Mouse (Mus musculus) bone marrow macrophage, adult 2 months (primary cell): Measurements from ENCODE around the gene Dvl1. TPM values are rescaled to one million over a fixed set of nuclear protein-coding genes. Genes with fewer than 3 reads are reported as not detected.

Source experiments
- H3K27ac ChIP-seq: 2 replicates; pipeline ENCODE4 v1.5.1; 2012; ENCODE audit warnings: low read depth, low read length; ENCODE audit not compliant: insufficient read depth
- H3K4me1 ChIP-seq: 2 replicates; pipeline ENCODE4 v1.6.1; 2012; ENCODE audit warnings: low read length; ENCODE audit not compliant: control insufficient read depth, insufficient read depth
- H3K4me3 ChIP-seq: 2 replicates; pipeline ENCODE4 v1.5.1; 2012; ENCODE audit warnings: mild to moderate bottlenecking, low read length, moderate library complexity; ENCODE audit not compliant: insufficient read depth
- CTCF ChIP-seq: IDR thresholded peaks from 2 replicates; pipeline ENCODE4 v1.5.1; 2012; ENCODE audit warnings: low read depth, mild to moderate bottlenecking, low read length, moderate library complexity
- POLR2A ChIP-seq: IDR thresholded peaks from 2 replicates; pipeline ENCODE4 v1.6.1; 2012; ENCODE audit warnings: mild to moderate bottlenecking, low read depth, low read length, borderline replicate concordance
- polyA plus RNA-seq: library from polyadenylated mRNA; stranded (reverse); fragments of >200 nt; gene quantifications from 2 replicates; pipeline ENCODE4 v1.2.4, GENCODE M21; 2012; ENCODE audit not compliant: missing spikeins, insufficient read depth, insufficient read length

Gene Dvl1
- polyA plus RNA-seq, 1 experiment: 20.9 TPM

DNA sequence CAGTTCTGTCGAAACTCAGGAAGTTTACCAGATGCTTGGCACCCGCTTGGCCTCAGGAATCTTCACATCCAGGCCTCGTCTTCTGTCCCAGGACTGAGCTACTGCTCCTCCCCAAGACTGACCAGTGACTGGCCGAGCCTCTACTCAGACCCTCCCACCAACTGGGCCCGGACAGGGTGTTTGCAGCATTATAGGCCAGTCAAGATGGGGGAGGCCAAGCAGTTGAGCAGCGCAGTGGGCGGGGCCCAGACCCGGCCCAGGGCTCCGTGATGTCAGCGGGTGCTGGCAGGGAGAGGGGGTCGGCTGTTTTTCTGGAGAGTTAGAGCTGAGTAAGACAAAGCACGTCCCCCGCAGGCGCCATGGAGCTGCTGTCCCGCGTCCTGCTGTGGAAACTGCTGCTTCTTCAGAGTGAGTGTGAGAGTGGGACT, 7.7 kb upstream of the Dvl1 start, which contains the start of gene Mxra8:
TSS of gene Mxra8 (plus strand) at position 198 of the 428 bp plus-strand sequence.
- TF ChIP-seq POLR2A (no peak), CTCF (no peak)
- Histone ChIP-seq H3K27ac (no peak within 1 kb of the TSS), H3K4me3 (peak within 1 kb of the TSS; percentile 60), H3K4me1 (peaks cover 17% of the 10 kb centered on the region)

DNA sequence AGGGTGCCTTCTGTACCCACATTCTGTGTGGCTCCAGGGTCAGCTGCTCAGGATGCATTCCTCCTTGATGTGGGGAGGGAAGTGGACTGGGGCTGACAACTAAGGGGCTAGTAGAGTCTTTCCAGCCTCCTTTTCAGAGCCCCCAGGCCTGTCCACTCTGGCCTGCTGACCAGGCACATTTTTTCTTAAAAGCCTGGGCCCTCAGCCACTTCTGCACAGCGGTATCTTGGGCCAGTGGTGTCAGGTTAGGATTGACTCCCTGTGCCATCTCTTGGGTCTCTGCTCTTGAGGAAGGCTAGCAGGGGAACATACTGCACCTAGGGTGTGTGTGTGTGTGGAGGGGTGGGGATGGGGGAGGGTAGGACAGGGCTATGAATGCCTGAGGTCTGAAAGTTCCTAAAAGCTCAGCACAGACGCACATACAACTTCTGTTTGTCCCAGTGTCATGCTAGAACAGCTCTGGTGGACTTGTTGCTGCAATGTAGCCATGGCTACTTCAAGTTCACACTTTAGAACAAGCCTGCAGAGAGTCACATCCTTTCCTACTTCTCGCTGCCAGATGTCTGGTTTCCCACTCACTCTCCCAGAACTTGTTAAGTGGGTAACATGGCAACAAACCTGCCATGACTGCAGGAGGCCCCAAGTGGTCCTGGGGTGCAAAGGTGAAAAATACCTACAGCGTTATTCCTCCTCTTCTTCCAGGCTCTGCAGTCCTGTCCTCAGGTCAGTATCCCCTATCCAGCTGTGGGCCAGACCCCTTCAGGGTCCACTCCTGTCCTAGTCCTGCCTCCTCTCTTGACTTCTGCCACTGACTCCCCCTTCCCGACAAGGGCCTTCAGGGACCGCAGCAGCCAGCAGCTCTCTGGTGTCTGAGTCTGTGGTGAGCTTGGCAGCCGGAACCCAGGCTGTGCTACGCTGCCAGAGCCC, 6.9 kb upstream of the Dvl1 start:
- no peak for TF ChIP-seq CTCF
- no peak for TF ChIP-seq POLR2A
- H3K4me1 ChIP-seq: peaks cover 17% of the 10 kb centered on the region
- no peak overlapping the region for H3K27ac ChIP-seq
- H3K4me3 ChIP-seq: peak overlapping the region; percentile 60

DNA sequence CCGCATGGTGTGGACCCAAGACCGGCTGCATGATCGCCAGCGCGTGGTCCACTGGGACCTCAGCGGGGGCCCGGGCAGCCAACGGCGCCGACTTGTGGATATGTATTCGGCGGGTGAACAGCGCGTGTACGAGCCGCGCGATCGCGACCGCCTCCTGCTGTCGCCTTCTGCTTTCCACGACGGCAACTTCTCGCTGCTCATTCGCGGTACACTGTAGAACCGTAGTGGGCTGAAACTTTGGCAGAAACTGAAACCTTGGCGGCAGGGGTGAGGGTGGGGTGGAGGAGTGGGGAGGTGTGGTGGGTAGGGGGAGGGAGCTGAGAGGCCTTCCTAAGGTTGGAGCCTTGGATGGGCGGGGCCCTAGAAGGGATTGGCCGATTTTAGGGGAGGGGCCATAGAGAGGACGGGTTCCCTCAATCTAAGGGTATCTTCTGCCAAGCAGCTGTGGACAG, 6.2 kb upstream of the Dvl1 start:
- H3K4me3 ChIP-seq: peak overlapping the region; percentile 60
- H3K27ac ChIP-seq: no peak overlapping the region
- no peak for TF ChIP-seq CTCF
- TF ChIP-seq POLR2A: no peak
- peaks cover 17% of the 10 kb centered on the region for H3K4me1 ChIP-seq

DNA sequence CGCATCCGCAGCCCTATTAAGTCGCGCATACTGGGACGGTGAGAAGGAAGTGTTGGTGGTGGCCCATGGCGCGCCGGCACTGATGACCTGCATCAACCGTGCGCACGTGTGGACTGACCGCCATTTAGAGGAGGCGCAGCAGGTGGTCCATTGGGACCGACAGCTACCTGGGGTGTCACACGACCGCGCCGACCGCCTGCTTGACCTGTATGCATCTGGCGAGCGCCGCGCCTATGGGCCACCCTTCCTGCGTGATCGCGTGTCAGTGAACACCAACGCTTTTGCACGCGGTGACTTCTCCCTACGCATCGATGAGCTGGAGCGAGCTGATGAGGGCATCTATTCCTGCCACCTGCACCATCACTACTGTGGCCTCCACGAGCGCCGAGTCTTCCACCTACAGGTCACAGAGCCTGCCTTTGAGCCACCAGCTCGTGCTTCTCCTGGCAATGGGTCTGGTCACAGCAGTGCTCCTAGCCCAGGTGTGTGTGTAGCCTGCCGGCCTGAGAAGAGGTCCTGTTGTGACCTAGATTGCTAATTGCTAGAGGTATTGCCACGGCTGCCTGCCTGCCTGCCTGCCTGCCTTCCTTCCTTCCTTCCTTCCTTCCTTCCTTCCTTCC, 5.4 kb upstream of the Dvl1 start:
- TF ChIP-seq CTCF: no peak
- no peak for TF ChIP-seq POLR2A
- H3K4me3 ChIP-seq: no peak overlapping the region

DNA sequence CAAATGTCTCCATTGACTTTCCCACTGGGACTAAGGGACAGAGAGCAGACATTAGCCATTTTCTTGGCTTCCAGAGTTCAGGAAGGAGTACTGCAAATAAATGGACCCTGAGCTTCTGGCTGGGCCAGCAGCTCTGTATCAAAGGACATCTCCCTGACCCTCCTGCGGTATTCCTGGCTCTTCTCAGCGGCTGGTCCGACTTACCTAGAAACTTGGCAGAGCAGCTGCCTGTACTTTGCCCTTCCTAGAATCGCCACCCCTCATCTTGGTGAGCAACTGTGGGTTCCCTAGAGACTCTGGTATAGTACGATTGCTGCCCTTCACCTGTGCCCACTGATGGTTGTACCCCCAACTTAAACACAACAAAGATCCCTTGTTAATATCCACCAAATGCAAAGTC, 4.0 kb upstream of the Dvl1 start:
- H3K4me1 ChIP-seq: peaks cover 15% of the 10 kb centered on the region
- H3K4me3 ChIP-seq: no peak overlapping the region
- TF ChIP-seq CTCF: no peak
- no peak for TF ChIP-seq POLR2A
- H3K27ac ChIP-seq: no peak overlapping the region

More for the DNA sequence above, 5.4 kb upstream of the Dvl1 start:
- Histone ChIP-seq H3K4me1 (peaks cover 21% of the 10 kb centered on the region), H3K27ac (no peak overlapping the region)

DNA sequence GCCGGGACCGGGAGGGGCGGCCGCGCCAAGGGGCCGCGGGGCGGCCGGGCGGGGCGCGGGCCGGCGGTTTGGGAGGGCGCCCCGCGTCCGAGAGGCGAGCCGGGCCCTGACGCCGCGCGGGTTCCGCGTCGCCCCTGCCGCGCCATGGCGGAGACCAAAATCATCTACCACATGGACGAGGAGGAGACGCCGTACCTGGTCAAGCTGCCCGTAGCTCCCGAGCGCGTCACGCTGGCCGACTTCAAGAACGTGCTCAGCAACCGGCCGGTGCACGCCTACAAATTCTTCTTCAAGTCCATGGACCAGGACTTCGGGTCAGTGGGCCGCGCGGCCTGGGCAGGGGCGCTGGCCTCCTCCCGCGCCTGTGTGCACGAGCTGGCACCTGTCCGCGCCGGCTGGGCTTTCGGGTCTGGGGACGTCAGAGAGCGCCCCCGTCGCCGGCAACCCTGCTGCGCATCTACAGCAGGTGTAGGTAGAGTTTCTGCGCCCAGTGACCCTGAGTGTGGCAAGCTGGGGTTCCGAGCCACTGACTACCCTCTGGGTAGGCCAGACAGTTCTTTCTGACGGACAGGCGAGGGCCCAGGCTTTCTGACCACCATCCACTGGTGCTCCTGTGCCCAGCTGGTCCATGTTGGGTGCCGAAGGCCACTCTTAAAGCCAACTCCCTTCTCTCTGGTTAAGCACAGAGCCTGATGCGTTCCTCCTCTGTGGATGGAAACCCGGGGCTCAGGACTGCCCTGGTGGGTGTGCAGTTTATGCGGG, 570 bp downstream of the Dvl1 start:
- Histone ChIP-seq H3K4me1 (peaks cover 38% of the 10 kb centered on the region), H3K27ac (no peak overlapping the region), H3K4me3 (peak overlapping the region; percentile 99)

DNA sequence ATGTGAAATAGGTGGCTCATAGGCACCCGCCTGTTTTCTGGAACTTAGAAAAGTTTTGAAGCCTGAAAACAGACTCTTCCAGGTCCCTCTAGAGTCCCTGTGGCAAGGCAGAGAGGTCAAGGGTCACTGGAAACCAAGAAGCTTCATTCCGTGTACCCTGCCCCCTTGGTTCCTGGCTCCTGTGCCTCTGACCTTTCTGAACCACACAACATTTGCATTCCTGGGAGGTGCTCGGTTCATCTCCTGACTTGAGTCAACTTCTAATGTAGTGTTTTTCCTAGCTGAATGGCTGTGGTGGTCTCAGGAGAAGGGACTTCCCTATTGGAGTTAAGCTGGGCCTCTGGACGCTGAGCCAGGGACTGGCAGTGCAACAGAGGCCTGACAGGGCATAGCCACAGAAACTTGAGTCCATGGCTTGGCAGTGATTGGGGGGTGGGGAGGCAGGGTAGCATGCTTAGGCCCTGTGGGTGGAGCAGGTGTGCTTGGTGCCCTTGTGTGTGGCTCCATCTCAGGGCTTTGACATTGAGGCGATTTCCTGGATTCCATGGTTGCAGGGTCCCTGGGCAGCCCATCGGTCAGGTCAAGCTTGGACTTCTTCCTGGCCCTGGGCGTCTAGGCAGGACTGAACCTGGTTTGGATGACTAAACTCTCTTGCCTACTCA, 1.4 kb downstream of the Dvl1 start:
- H3K27ac ChIP-seq: no peak overlapping the region
- peak overlapping the region; percentile 99 for H3K4me3 ChIP-seq
- peaks cover 43% of the 10 kb centered on the region for H3K4me1 ChIP-seq
- no peak for TF ChIP-seq POLR2A
- TF ChIP-seq CTCF: no peak

More for the DNA sequence above, 570 bp downstream of the Dvl1 start:
- TF ChIP-seq POLR2A (no peak), CTCF (no peak)

DNA sequence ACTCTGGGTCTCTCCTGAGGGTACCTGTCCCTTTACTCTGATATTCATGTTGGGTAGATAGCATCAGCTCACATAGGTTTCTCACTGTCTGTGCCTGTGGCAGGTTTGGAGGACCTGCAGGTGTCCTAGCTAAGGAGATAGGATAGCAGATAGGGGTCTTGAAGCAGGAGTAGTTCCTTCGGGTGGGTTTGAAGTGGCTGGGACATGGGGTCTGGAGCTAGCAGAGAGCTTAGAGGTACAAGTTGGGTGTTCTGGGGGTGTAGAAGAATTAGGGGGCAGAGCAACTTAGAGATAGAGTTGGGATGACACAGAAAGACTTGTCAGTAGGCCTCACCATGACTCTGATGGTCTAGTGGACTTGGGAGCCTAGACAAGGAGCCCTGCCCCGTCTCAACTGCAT, 2.2 kb downstream of the Dvl1 start:
- Histone ChIP-seq H3K4me1 (peaks cover 43% of the 10 kb centered on the region), H3K4me3 (no peak overlapping the region), H3K27ac (no peak overlapping the region)
- no peak for TF ChIP-seq CTCF
- TF ChIP-seq POLR2A: no peak

DNA sequence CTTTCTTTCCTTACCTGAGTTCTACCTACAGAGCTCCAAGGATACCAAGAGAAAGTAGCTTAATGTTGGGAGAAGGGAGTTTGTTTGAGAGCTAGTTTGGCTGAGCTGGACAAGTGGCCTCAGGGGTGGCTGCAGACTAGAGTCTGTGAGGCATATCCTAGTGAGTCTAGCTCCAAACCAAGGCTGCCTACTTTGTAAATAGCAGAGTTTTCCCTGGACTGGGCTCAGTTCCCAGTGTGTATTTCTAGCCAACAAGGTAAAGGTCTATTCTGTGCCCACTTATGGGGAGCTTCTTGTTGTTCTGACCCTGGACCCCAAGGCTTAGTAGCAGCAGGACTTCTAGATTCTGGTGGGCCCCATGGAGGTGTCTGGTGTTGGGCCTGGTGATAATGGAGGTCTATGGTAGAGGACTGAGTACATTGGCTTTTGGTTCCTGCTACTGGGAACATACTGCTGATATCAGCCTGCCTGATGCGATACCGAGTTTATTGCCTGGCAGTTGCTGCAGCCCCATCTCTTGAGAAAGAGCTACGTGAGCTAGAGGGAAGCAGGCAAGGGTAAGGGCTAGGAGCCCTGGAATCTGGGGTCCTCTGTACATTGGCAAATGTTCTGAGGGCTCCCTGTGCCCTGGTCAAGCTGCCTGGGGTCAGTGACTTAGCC, 2.7 kb downstream of the Dvl1 start:
- Histone ChIP-seq H3K4me3 (no peak overlapping the region), H3K4me1 (peaks cover 43% of the 10 kb centered on the region), H3K27ac (no peak overlapping the region)
- TF ChIP-seq POLR2A (no peak), CTCF (no peak)
